Mouse (Mus musculus): ENCODE measurements at regions not wholly inside any gene's neighbourhood (a gene's known extent, or its start where the extent isn't known, plus 50 kb on each side); places are given as distances from the start of the nearest gene placed in this dataset.

DNA sequence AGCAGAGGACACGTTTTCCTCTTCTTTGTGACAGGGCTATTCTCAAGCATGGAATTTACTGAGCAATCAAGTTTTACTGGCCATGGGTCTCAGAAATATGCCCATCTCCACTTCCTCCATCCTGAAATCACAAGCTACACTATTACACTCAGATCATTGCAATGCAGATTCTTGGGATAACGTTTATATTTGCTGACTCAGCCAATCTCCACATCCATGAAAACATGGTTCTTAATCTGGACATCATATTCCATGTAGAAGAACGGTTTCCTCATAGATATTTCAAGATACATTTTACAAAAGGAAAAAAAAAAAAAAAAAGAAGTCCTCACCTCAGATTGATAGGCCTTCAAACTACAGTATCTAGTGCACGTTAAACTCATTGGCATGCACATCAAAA is 1462.1 kb upstream of the Flrt2 start:
- no peak for TF ChIP-seq GATA1 (IDR thresholded peaks at IDR 0.05; ENCODE audit: borderline replicate concordance, low read length)
- TF ChIP-seq CTCF (IDR thresholded peaks at IDR 0.05; ENCODE audit: low read depth, low read length): no peak
